Mouse (Mus musculus): ENCODE results near the gene Hoxd8. TPM values are rescaled to one million over a fixed set of nuclear protein-coding genes. Genes with fewer than 3 reads are reported as not detected.

The Hoxd8 gene
- polyA plus RNA-seq, 1 experiment from 2014 or later = 1.3 TPM

DNA sequence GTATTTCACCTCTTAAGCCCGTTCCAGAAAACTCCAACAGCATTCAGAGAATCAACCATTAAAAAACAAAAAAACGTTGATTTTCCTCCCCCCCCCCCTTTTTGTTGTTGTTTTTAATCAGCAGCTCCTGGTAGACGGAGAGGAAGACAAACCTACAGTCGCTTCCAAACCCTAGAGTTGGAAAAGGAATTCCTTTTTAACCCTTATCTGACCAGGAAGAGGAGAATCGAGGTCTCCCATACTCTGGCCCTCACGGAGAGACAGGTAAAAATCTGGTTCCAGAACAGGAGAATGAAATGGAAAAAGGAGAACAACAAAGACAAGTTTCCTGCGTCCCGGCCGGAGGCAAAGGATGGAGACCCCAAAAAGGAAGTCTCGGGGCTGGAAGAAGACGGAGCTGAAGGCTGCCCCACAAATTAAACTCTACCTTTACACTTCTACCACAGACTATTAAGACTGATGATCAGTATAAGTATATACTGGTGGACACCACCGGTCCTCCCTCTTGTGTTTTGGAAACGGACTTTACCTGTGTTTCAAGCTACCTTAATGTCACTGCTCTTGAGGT lies 2.1 kb downstream of the Hoxd8 start:
- Histone ChIP-seq H3K9me3 (ENCODE audit: control insufficient read depth, low read length) (no peaks in the 10 kb centered on the region), H3K36me3 (ENCODE audit: control insufficient read depth, insufficient read depth, low read length) (no peaks in the 10 kb centered on the region), H3K4me2 (replicated peaks; ENCODE audit: low read depth) (no peak overlapping the region), H3K9ac (ENCODE audit: low read length) (no peak overlapping the region), H3K27ac (replicated peaks) (no peak overlapping the region), H3K4me3 (ENCODE audit: low read depth, low read length) (0 out of 2 replicates have a peak overlapping the region, but pooled peaks have one; percentile 8), H3K4me1 (replicated peaks; ENCODE audit: control insufficient read depth, insufficient read depth) (no peaks in the 10 kb centered on the region), H3K27me3 (ENCODE audit: control insufficient read depth, insufficient read depth, low read length) (peaks cover 35% of the 10 kb centered on the region; the same call in 1 of the 2 replicates)
- no peak for ATAC-seq (ENCODE audit: low FRiP score, low TSS enrichment)
- 7% methylated on average over 13 of the region's 13 CpGs for WGBS
- DNase-seq (ENCODE audit: low spot score) = no peak
- TF ChIP-seq CTCF (IDR thresholded peaks at IDR 0.05; ENCODE audit: low read depth) (no peak), EP300 (optimal IDR thresholded peaks at IDR 0.05) (no peak)

- Histone ChIP-seq H3K9me3 (ENCODE audit: control insufficient read depth, low read length) (no peaks in the 10 kb centered on the region), H3K9ac (ENCODE audit: low read length) (no peak overlapping the region), H3K4me1 (replicated peaks; ENCODE audit: control insufficient read depth, insufficient read depth) (no peaks in the 10 kb centered on the region), H3K27ac (replicated peaks) (no peak overlapping the region), H3K27me3 (ENCODE audit: control insufficient read depth, insufficient read depth, low read length) (peaks cover 39% of the 10 kb centered on the region; the same call in 1 of the 2 replicates), H3K4me2 (replicated peaks; ENCODE audit: low read depth) (no peak overlapping the region), H3K36me3 (ENCODE audit: control insufficient read depth, insufficient read depth, low read length) (no peaks in the 10 kb centered on the region), H3K4me3 (ENCODE audit: low read depth, low read length) (no peak overlapping the region)
- ATAC-seq (ENCODE audit: low FRiP score, low TSS enrichment) = no peak
- TF ChIP-seq EP300 (optimal IDR thresholded peaks at IDR 0.05) = no peak
- no peak for TF ChIP-seq CTCF (IDR thresholded peaks at IDR 0.05; ENCODE audit: low read depth)
- no peak for DNase-seq (ENCODE audit: low spot score)
- 26% methylated on average over 7 of the region's 7 CpGs for WGBS
Observed at GRCm38 (mm10) chr2:74707599-74707998, 3.2 kb downstream of the Hoxd8 start.

GRCm38 (mm10) chr2:74708676-74709075 lies 4.3 kb downstream of the Hoxd8 start:
- no peak for TF ChIP-seq EP300 (optimal IDR thresholded peaks at IDR 0.05)
- TF ChIP-seq CTCF (IDR thresholded peaks at IDR 0.05; ENCODE audit: low read depth) = no peak
- 17% methylated on average over 4 of the region's 4 CpGs for WGBS
- no peak overlapping the region for H3K4me2 ChIP-seq (replicated peaks; ENCODE audit: low read depth)
- H3K27me3 ChIP-seq (ENCODE audit: control insufficient read depth, insufficient read depth, low read length) = peaks cover 42% of the 10 kb centered on the region; the same call in 1 of the 2 replicates
- no peak overlapping the region for H3K4me3 ChIP-seq (ENCODE audit: low read depth, low read length)
- ATAC-seq (ENCODE audit: low FRiP score, low TSS enrichment) (no peak), DNase-seq (ENCODE audit: low spot score) (no peak)
- no peaks in the 10 kb centered on the region for H3K9me3 ChIP-seq (ENCODE audit: control insufficient read depth, low read length)
- H3K36me3 ChIP-seq (ENCODE audit: control insufficient read depth, insufficient read depth, low read length) = no peaks in the 10 kb centered on the region
- H3K4me1 ChIP-seq (replicated peaks; ENCODE audit: control insufficient read depth, insufficient read depth) = no peaks in the 10 kb centered on the region
- H3K9ac ChIP-seq (ENCODE audit: low read length) = no peak overlapping the region
- no peak overlapping the region for H3K27ac ChIP-seq (replicated peaks)

GRCm38 (mm10) chr2:74709465-74710419 lies 5.3 kb downstream of the Hoxd8 start:
- Histone ChIP-seq H3K4me1 (replicated peaks; ENCODE audit: control insufficient read depth, insufficient read depth) (no peaks in the 10 kb centered on the region), H3K36me3 (ENCODE audit: control insufficient read depth, insufficient read depth, low read length) (no peaks in the 10 kb centered on the region), H3K4me2 (replicated peaks; ENCODE audit: low read depth) (no peak overlapping the region), H3K4me3 (ENCODE audit: low read depth, low read length) (no peak overlapping the region), H3K9ac (ENCODE audit: low read length) (no peak overlapping the region), H3K27ac (replicated peaks) (no peak overlapping the region), H3K9me3 (ENCODE audit: control insufficient read depth, low read length) (no peaks in the 10 kb centered on the region), H3K27me3 (ENCODE audit: control insufficient read depth, insufficient read depth, low read length) (peaks cover 36% of the 10 kb centered on the region; the same call in 1 of the 2 replicates)
- WGBS = 11% methylated on average over 5 of the region's 5 CpGs
- DNase-seq (ENCODE audit: low spot score) (no peak), ATAC-seq (ENCODE audit: low FRiP score, low TSS enrichment) (no peak)
- no peak for TF ChIP-seq CTCF (IDR thresholded peaks at IDR 0.05; ENCODE audit: low read depth)
- TF ChIP-seq EP300 (optimal IDR thresholded peaks at IDR 0.05) = no peak

GRCm38 (mm10) chr2:74710929-74711543 lies 6.6 kb downstream of the Hoxd8 start:
- TF ChIP-seq CTCF (IDR thresholded peaks at IDR 0.05; ENCODE audit: low read depth) (no peak), EP300 (optimal IDR thresholded peaks at IDR 0.05) (no peak)
- peaks cover 37% of the 10 kb centered on the region; the same call in 1 of the 2 replicates for H3K27me3 ChIP-seq (ENCODE audit: control insufficient read depth, insufficient read depth, low read length)
- no peaks in the 10 kb centered on the region for H3K4me1 ChIP-seq (replicated peaks; ENCODE audit: control insufficient read depth, insufficient read depth)
- no peak overlapping the region for H3K27ac ChIP-seq (replicated peaks)
- H3K9ac ChIP-seq (ENCODE audit: low read length) = no peak overlapping the region
- H3K9me3 ChIP-seq (ENCODE audit: control insufficient read depth, low read length) = no peaks in the 10 kb centered on the region
- H3K4me2 ChIP-seq (replicated peaks; ENCODE audit: low read depth) = no peak overlapping the region; the same call in 1 of the 2 replicates
- ATAC-seq (ENCODE audit: low FRiP score, low TSS enrichment) = no peak
- no peak for DNase-seq (ENCODE audit: low spot score)
- H3K36me3 ChIP-seq (ENCODE audit: control insufficient read depth, insufficient read depth, low read length) = no peaks in the 10 kb centered on the region
- H3K4me3 ChIP-seq (ENCODE audit: low read depth, low read length) = no peak overlapping the region
- 3% methylated on average over 16 of the region's 16 CpGs for WGBS

All from stomach, postnatal 0 days (tissue).